Mouse (Mus musculus) spleen, postnatal 36 days (tissue): ENCODE results near the gene Panx1.

ENCODE experiments used
- DNase-seq, 2 experiments: peaks; one replicate each; pipeline ENCODE4 v3.0.0; 2022; ENCODE audit warnings: low spot score in 2 of 2, mixed read lengths in 1 of 2

Gene Panx1

DNA sequence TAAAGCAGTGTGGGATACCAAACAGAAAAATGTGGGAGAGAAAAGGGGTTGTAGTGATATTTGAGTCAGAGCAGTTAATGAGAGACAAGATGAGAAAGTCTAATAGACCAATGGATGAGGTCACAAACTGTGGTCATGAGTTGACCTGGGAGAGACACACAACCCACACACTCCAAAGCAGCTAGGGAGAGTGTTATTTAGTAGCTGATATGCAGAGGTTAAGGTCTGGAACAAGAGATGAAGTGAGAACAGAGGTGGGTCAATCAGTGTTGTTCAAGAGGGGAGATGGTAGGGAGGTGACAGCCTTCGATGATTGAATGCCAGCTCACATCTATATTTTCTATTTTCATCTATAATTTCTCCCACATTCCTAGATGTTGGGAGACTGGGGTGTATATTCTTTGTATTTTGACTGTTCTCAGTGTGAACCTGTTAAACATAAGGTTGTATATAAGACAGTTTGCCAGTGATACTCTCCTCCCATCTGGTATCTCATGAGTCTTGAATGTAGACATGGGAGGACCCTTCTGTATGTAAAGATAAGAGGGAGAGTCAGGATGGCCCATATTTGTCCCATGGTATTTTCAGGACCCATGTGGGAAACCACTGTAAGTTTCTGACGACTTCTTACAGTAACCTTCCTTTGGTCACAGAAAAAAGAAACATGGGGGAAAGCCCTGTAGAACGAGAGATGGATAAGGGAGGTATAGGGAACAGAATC, 74.3 kb downstream of the Panx1 start:
- no peak for DNase-seq

GRCm38 (mm10) chr9:14970211-14970610, 75.1 kb downstream of the Panx1 start:
- no peak for DNase-seq

GRCm38 (mm10) chr9:14967598-14967997, 77.7 kb downstream of the Panx1 start:
- no peak for DNase-seq

DNA sequence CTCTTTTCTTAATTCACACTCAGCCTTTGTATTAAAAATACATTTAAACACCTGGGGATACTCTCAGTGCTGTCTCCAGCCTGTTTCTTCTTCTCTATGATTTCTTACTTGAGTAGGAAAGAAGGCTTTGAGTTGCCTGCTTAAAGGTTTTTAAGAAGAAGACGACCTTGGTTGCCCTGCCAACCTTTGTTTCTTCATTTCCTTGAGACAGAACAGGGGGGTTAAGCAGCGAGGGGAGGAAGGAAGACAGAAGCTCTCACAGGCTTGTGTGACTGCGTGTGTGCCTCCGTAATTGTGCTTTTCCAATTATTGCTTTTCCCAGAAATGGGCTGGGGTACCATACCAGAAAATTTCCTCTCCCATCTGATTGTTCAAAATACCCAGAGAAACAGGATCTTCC, 78.5 kb downstream of the Panx1 start:
- DNase-seq, result no peak

- DNase-seq, result no peak
Observed at GRCm38 (mm10) chr9:14965368-14965767, 79.9 kb downstream of the Panx1 start.

DNA sequence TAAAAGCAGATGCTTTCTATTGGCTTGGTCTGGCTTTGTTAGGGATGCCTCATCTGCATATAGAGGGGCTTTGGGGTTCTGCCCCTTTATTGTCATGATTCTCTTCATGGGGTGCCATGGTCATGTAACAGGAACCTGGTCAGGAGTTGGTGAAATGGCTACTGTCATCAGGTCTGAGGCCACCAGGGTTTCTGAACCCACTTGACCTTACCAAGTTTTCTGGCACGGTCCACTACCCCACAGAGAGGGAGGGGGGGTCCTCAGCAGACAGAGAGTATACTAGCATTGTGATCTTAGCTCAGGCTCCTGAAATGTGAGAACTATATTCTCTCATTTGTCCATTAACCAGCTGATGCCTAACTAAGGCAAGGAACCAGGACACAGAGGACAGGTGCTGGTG, 82.5 kb downstream of the Panx1 start:
- DNase-seq, result no peak

DNA sequence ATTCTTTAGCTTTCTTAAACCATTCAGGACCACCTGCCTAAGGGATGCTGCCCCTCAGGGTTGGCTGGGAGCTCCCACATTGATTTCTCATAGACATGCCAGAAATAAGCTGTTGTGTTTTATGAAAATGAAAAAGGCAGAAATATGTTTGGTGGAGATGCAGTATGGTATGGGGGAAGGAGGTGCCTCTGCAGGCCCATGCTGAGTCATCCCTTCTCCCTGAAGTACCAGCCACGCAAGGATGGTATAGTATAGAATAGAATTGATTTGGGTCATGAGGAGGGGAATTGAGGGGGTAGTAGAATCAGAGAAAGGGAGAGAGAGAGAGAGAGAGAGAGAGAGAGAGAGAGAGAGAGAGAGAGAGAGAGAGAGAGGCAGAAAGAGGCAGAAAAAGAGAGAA, 90.6 kb downstream of the Panx1 start:
- DNase-seq, result no peak
